Mouse (Mus musculus) adrenal gland, postnatal 36 days (tissue): ENCODE results near the gene Simc1. TPM values are rescaled to one million over a fixed set of nuclear protein-coding genes. Genes with fewer than 3 reads are reported as not detected.

Experiments used
- DNase-seq, 2 experiments: peaks; one replicate each; pipeline ENCODE4 v3.0.0; 2021; ENCODE audit warnings: mixed read lengths in 1 of 2
- long read RNA-seq, 2 experiments: library from polyadenylated mRNA; stranded (forward); transcript quantifications; one replicate each; pipeline ENCODE4 v2.0.0; 2021; ENCODE audit warnings: borderline sequencing depth in 2 of 2
- total RNA-seq, 2 experiments: library from RNA; stranded (reverse); gene quantifications; 2 replicates each; pipeline ENCODE4 v1.2.3; 2021

The Simc1 gene
- total RNA-seq, result 10 to 100 TPM; 12.8 to 19.5 TPM
- long read RNA-seq, experiment 1, full-length matches to known transcripts, result 3 of 4 reads
- long read RNA-seq, experiment 1, partial matches to known transcripts, result 0 of 4 reads
- long read RNA-seq, experiment 1, other reads (novel, unspliced or antisense), result 1 of 4 reads
- long read RNA-seq, experiment 2, partial matches to known transcripts, result 1 of 1 reads
- long read RNA-seq, experiment 2, other reads (novel, unspliced or antisense), result 0 of 1 reads

- DNase-seq, result peak; percentile 87 to 92
Measured at GRCm38 (mm10) chr13:54503604-54504521, at the start of gene Simc1. Gene Simc1 (plus strand): TSS chr13:54503779.

GRCm38 (mm10) chr13:54457062-54457461, 46.5 kb upstream of the Simc1 start:
- DNase-seq, result peak; percentile 36 to 51

- no peak for DNase-seq
Measured at GRCm38 (mm10) chr13:54459282-54459681, 44.3 kb upstream of the Simc1 start.

GRCm38 (mm10) chr13:54468098-54469011, 35.2 kb upstream of the Simc1 start, which contains the start of gene Thoc3:
Gene Thoc3 (minus strand): TSS chr13:54468849.
- peak; percentile 94 to 95 for DNase-seq

- no peak for DNase-seq
Measured at GRCm38 (mm10) chr13:54469012-54469354, 34.6 kb upstream of the Simc1 start.

- DNase-seq, result no peak
Measured at GRCm38 (mm10) chr13:54471967-54472366, 31.6 kb upstream of the Simc1 start.

- peak; percentile 5 to 40 for DNase-seq
Measured at GRCm38 (mm10) chr13:54474996-54475395, 28.6 kb upstream of the Simc1 start.

- no peak for DNase-seq
Measured at GRCm38 (mm10) chr13:54475702-54476101, 27.9 kb upstream of the Simc1 start.

- no peak for DNase-seq
Measured at GRCm38 (mm10) chr13:54479286-54479685, 24.3 kb upstream of the Simc1 start.

- no peak for DNase-seq
Measured at GRCm38 (mm10) chr13:54481498-54481897, 22.1 kb upstream of the Simc1 start.

- DNase-seq, result no peak
Measured at GRCm38 (mm10) chr13:54490411-54490810, 13.2 kb upstream of the Simc1 start.

GRCm38 (mm10) chr13:54491381-54491780, 12.2 kb upstream of the Simc1 start:
- DNase-seq, result no peak

GRCm38 (mm10) chr13:54499551-54499950, 4.0 kb upstream of the Simc1 start:
- peak; percentile 15 to 44 for DNase-seq

- DNase-seq, result no peak
Measured at GRCm38 (mm10) chr13:54501352-54501751, 2.2 kb upstream of the Simc1 start.

- DNase-seq, result peak; percentile 52 to 67
Measured at GRCm38 (mm10) chr13:54501957-54502690, 1.5 kb upstream of the Simc1 start.

- no peak for DNase-seq
Measured at GRCm38 (mm10) chr13:54503278-54503603, 338 bp upstream of the Simc1 start.

- peak in 1 of 2 experiments; percentile 12 for DNase-seq
Measured at GRCm38 (mm10) chr13:54504611-54505260, 1.2 kb downstream of the Simc1 start.

GRCm38 (mm10) chr13:54505920-54506319, 2.3 kb downstream of the Simc1 start:
- no peak for DNase-seq

GRCm38 (mm10) chr13:54520221-54520620, 16.6 kb downstream of the Simc1 start:
- peak; percentile 23 to 61 for DNase-seq

- DNase-seq, result no peak
Measured at GRCm38 (mm10) chr13:54521181-54521580, 17.6 kb downstream of the Simc1 start.

- DNase-seq, result peak; percentile 71 to 74
Measured at GRCm38 (mm10) chr13:54527140-54527539, 23.6 kb downstream of the Simc1 start.
